Mouse (Mus musculus): ENCODE data around the gene Aurkb.

Gene Aurkb

GRCm38 (mm10) chr11:69098039-69098761 is 52.8 kb downstream of the Aurkb start:
- peak; percentile 90 for DNase-seq (ENCODE audit: low read depth)

DNA sequence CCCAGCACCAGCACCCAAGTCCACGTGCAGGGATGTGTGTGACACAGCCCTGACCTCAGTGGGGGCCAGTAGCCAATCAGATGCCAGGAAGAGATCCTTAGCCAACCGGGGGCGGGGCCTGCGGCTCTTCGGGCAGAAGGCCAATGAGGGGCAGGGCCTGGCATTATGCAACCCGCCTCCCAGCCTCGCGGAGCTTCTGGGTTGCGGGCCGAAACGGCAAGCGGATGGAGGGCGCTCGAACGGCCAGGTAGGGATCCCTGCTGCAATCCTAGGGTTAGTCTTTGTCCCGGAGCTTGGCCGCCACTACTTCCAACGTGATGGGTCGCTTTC is 53.3 kb downstream of the Aurkb start:
- DNase-seq (ENCODE audit: low read depth) = peak; percentile 98

- no peak for DNase-seq (ENCODE audit: low read depth)
These were observed 53.9 kb downstream of the Aurkb start for GRCm38 (mm10) chr11:69099177-69099914.

DNA sequence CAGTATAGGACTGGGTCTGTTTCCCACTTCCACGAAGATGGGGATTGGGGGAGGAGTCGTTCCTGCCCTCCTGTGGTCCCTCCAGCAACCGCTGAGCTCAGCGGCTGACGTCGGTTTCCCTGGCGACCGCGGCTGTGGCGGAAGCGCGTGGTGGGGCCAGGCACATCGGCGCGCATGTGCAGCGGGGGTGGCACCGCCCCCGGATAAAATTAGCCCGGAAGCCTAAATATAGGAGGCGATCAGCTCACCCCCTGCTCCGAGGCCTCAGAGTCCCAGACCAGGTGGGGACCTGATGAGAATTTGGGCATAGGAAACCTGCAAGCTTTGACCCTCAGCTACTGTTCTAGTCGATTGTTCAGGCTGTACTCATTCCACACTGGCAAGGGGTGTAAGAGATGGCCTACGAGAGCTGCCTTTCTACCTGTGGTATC is 54.5 kb downstream of the Aurkb start:
- peak; percentile 97 for DNase-seq (ENCODE audit: low read depth)

DNA sequence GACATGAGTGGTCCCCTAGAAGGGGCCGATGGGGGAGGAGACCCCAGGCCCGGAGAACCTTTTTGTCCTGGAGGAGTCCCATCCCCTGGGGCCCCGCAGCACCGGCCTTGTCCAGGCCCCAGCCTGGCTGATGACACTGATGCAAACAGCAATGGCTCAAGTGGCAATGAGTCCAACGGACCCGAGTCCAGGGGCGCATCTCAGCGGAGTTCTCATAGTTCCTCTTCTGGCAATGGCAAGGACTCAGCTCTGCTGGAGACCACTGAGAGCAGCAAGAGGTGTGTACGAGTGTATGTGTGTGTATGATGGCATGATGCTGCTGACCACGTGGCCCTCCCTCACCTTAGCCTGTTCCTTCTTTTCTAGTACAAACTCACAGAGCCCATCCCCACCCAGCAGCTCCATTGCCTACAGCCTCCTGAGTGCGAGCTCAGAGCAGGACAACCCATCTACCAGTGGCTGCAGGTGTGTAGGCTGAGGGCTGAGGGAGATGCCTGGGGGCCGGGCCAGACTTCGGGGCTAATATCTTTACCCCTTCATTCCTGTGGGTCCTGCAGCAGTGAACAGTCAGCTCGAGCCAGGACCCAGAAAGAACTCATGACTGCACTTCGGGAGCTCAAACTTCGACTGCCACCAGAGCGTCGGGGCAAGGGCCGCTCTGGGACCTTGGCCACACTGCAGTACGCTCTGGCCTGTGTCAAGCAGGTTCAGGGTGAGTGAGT is 55.4 kb downstream of the Aurkb start:
- no peak for DNase-seq (ENCODE audit: low read depth)
